27 mouse cellular contexts compared by ENCODE assay signal in the genomic region with DNA sequence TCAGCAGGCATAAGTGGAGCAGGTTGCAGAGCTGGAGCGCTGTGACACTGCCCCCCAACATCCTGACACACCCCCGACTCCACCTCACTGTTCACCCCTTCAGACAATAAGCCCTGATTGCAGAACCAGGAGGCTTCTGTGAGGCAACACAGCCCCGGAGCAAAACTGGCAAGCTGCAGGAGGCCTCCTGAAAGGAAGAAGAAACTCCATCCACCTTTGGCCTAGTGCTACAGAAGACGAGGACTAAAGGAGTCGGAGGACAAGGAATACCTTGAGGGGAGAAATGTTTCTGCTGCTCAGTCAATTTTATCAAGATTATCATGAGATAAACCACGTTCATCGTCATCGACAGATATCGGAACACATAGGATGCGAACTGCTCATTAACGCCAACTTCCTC. TPM values are rescaled to one million over a fixed set of nuclear protein-coding genes. Genes with fewer than 3 reads are reported as not detected.
DNase-seq lines count a peak whose midpoint lies in the region; ATAC-seq and TF ChIP-seq lines count a peak whose summit lies in the region.
"Had no signal": no experiment of that assay in that cellular context is flagged by ENCODE, and none has a peak within 500 bp of the region (broad histone marks: within the 10 kb centered on the region; RNA-seq: fewer than 3 reads in every experiment).

No protein-coding gene starts in this region.

- DNase-seq in testis, postnatal 14 days (ENCODE audit: low spot score) = no peak
- no peak for DNase-seq in liver, embryonic 14.5 days (ENCODE audit: low read depth in 3 of 3, low spot score in 3 of 3)
- no peak for DNase-seq in urinary bladder, postnatal 4 days (ENCODE audit: low spot score in 2 of 2)
- no peak for DNase-seq in thymus, postnatal 0 days (ENCODE audit: low spot score)
- DNase-seq: gastrocnemius, postnatal 25 days; heart, adult 2 months; heart, postnatal 14 days; layer of hippocampus, adult 9-11 months; lung, postnatal 4 days; right cerebral cortex, postnatal 25 days had no signal

- H3K9me3 ChIP-seq in erythroblast, embryonic 14.5 days (ENCODE audit: control insufficient read depth, low read length) = no peaks in the 10 kb centered on the region
- H3K9me3 ChIP-seq in liver, embryonic 14.5 days (ENCODE audit: control insufficient read depth, low read length) = no peaks in the 10 kb centered on the region
- no peaks in the 10 kb centered on the region for H3K9me3 ChIP-seq in stomach, embryonic 16.5 days (replicated peaks; ENCODE audit: control insufficient read depth, low read length)
- H3K9me3 ChIP-seq: heart, embryonic 13.5 days; midbrain, embryonic 15.5 days had no signal

- H3K4me3 ChIP-seq in erythroblast, embryonic 14.5 days (replicated peaks) = peak overlapping the region; percentile 56
- peak overlapping the region; percentile 76; the same call in 1 of the 2 replicates for H3K4me3 ChIP-seq in testis, adult 2 months (ENCODE audit: control insufficient read depth, low read depth, low read length)
- peak overlapping the region in 1 of 2 experiments; percentile 55; a peak in 1 of 4 replicates for H3K4me3 ChIP-seq in liver, embryonic 14.5 days (ENCODE audit: insufficient read depth in 1 of 2, low read depth in 2 of 2, low read length in 2 of 2)
- H3K4me3 ChIP-seq in stomach, embryonic 16.5 days (replicated peaks; ENCODE audit: low read length) = no peak overlapping the region
- H3K4me3 ChIP-seq: heart, adult 2 months had no signal

- H3K27ac ChIP-seq in testis, adult 2 months (ENCODE audit: control insufficient read depth, insufficient read depth, low read depth, low read length) = no peak overlapping the region
- H3K27ac ChIP-seq in liver, embryonic 14.5 days = no peak overlapping the region
- H3K27ac ChIP-seq in stomach, embryonic 16.5 days (ENCODE audit: low read length) = no peak overlapping the region
- H3K27ac ChIP-seq: embryonic facial prominence, embryonic 15.5 days; heart, adult 2 months; heart, embryonic 13.5 days; kidney, postnatal 0 days; midbrain, embryonic 15.5 days had no signal

- peak overlapping the region; percentile 45 for H3K4me2 ChIP-seq in liver, embryonic 14.5 days (ENCODE audit: low read depth)
- H3K4me2 ChIP-seq in stomach, embryonic 16.5 days (ENCODE audit: low read depth, low read length) = no peak overlapping the region

- no peak for TF ChIP-seq CTCF in testis, adult 2 months (IDR thresholded peaks at IDR 0.05; ENCODE audit: control insufficient read depth, insufficient read depth, insufficient replicate concordance, low read depth, low read length)
- no peak for TF ChIP-seq CTCF in liver, embryonic 14.5 days (IDR thresholded peaks at IDR 0.05; ENCODE audit: low read depth)

- H3K9ac ChIP-seq in liver, embryonic 14.5 days (replicated peaks) = no peak overlapping the region
- H3K9ac ChIP-seq in stomach, embryonic 16.5 days (ENCODE audit: low read length) = peak overlapping the region; percentile 31; the same call in 1 of the 2 replicates
- H3K9ac ChIP-seq: embryonic facial prominence, embryonic 15.5 days; heart, embryonic 13.5 days had no signal

- ATAC-seq in erythroblast, adult 5-6 weeks (replicated peaks; ENCODE audit: low FRiP score, poor library complexity, severe bottlenecking) = no peak
- ATAC-seq in liver, embryonic 14.5 days (ENCODE audit: insufficient read depth) = no peak
- no peak for ATAC-seq in stomach, embryonic 16.5 days (ENCODE audit: insufficient read depth, low FRiP score)
- ATAC-seq: activated CD4-positive, CD25-positive, alpha-beta regulatory T cell, adult 4 months; midbrain, embryonic 15.5 days had no signal

- TF ChIP-seq POLR2A in testis, adult 2 months (IDR thresholded peaks at IDR 0.05; ENCODE audit: control insufficient read depth, low read depth, low read length) = no peak

- 69% methylated on average over 11 of the region's 11 CpGs for WGBS in liver, embryonic 14.5 days (ENCODE audit: insufficient replicate concordance)
- 86% methylated on average over 11 of the region's 11 CpGs for WGBS in stomach, embryonic 16.5 days

- no peak for TF ChIP-seq EP300 in liver, embryonic 14.5 days (IDR thresholded peaks at IDR 0.05; ENCODE audit: low read depth)

- peaks cover 27% of the 10 kb centered on the region for H3K27me3 ChIP-seq in erythroblast, embryonic 14.5 days (ENCODE audit: control insufficient read depth)
- no peaks in the 10 kb centered on the region for H3K27me3 ChIP-seq in testis, adult 2 months (ENCODE audit: control insufficient read depth, insufficient read depth, low read length)
- H3K27me3 ChIP-seq in liver, embryonic 14.5 days (ENCODE audit: control insufficient read depth, insufficient read depth, low read length) = peaks cover 16% of the 10 kb centered on the region
- 0 out of 2 replicates have a peak, but pooled peaks cover 5% of the 10 kb centered on the region for H3K27me3 ChIP-seq in stomach, embryonic 16.5 days (ENCODE audit: control insufficient read depth, insufficient read depth, low read length)

- H3K4me1 ChIP-seq in erythroblast, embryonic 14.5 days (ENCODE audit: control insufficient read depth) = peaks cover 5% of the 10 kb centered on the region; the same call in 1 of the 2 replicates
- H3K4me1 ChIP-seq in testis, adult 2 months (ENCODE audit: control insufficient read depth, insufficient read depth, low read length) = peaks cover 17% of the 10 kb centered on the region
- 0 out of 4 replicates have a peak, but pooled peaks cover 0 to 2% of the 10 kb centered on the region in 2 experiments for H3K4me1 ChIP-seq in liver, embryonic 14.5 days (replicated peaks; ENCODE audit: control insufficient read depth in 2 of 2, insufficient read depth in 2 of 2, low read length in 1 of 2)
- H3K4me1 ChIP-seq in stomach, embryonic 16.5 days (ENCODE audit: control insufficient read depth, insufficient read depth, low read length) = peaks cover 24% of the 10 kb centered on the region

- no peaks in the 10 kb centered on the region; the same call in 1 of the 2 replicates for H3K36me3 ChIP-seq in erythroblast, embryonic 14.5 days (ENCODE audit: control insufficient read depth)
- no peaks in the 10 kb centered on the region for H3K36me3 ChIP-seq in testis, adult 2 months (ENCODE audit: control insufficient read depth, insufficient read depth, low read length)
- H3K36me3 ChIP-seq in liver, embryonic 14.5 days (replicated peaks; ENCODE audit: control insufficient read depth, insufficient read depth, low read depth) = no peaks in the 10 kb centered on the region
- H3K36me3 ChIP-seq in stomach, embryonic 16.5 days (ENCODE audit: control insufficient read depth, insufficient read depth, low read length) = no peaks in the 10 kb centered on the region
- H3K36me3 ChIP-seq: embryonic facial prominence, embryonic 15.5 days; heart, embryonic 13.5 days; midbrain, embryonic 15.5 days had no signal

RNA-seq across cellular contexts. Expression of a gene that starts 1.5 kb away (rescaled TPM):
- 0.01 TPM in 1 of 2 replicates, not detected in the other for polyA plus RNA-seq in erythroblast, embryonic 14.5 days (2012)
- 0.21 TPM in 1 of 2 replicates, not detected in the other for total RNA-seq in erythroblast, adult 5-6 weeks (2015; ENCODE audit: low replicate concordance)
- total RNA-seq in erythroblast, adult 5-6 weeks (2017; ENCODE audit: low replicate concordance) = 0.26 and 0.84 TPM in 2 replicates
- polyA plus RNA-seq in testis, adult 2 months (2012; rRNA removed) = 6.4 and 7.0 TPM in 2 replicates
- 6.6 and 6.7 TPM in 2 replicates for polyA plus RNA-seq in liver, embryonic 14.5 days (2012; rRNA removed)
- polyA plus RNA-seq in liver, embryonic 14.5 days (2014; fragmentation: Nextera tagmentation; extraction: Ambion mirVana) = 2.8 TPM in 2 replicates
- 1.6 and 1.7 TPM in 2 replicates for polyA plus RNA-seq in stomach, embryonic 16.5 days (2015; fragmentation: Nextera tagmentation; extraction: Ambion mirVana)
- polyA plus RNA-seq in thymus, postnatal 0 days (2015; fragmentation: Nextera tagmentation; extraction: Ambion mirVana) = 0.37 and 0.39 TPM in 2 replicates
- total RNA-seq: megakaryocyte-erythroid progenitor cell, adult 5-6 weeks had no signal

RNA-seq across cellular contexts. Expression of a gene that starts 11.0 kb away (rescaled TPM):
- not detected in 2 replicates for polyA plus RNA-seq in erythroblast, embryonic 14.5 days (2012)
- total RNA-seq in erythroblast, adult 5-6 weeks (2015; ENCODE audit: low replicate concordance) = not detected in 2 replicates
- total RNA-seq in erythroblast, adult 5-6 weeks (2017; ENCODE audit: low replicate concordance) = not detected in 2 replicates
- 8.5 and 8.9 TPM in 2 replicates for polyA plus RNA-seq in testis, adult 2 months (2012; rRNA removed)
- not detected in 2 replicates for polyA plus RNA-seq in liver, embryonic 14.5 days (2012; rRNA removed)
- not detected in 2 replicates for polyA plus RNA-seq in liver, embryonic 14.5 days (2014; fragmentation: Nextera tagmentation; extraction: Ambion mirVana)
- 1.9 and 2.5 TPM in 2 replicates for polyA plus RNA-seq in stomach, embryonic 16.5 days (2015; fragmentation: Nextera tagmentation; extraction: Ambion mirVana)
- not detected in 2 replicates for polyA plus RNA-seq in thymus, postnatal 0 days (2015; fragmentation: Nextera tagmentation; extraction: Ambion mirVana)
- total RNA-seq: adrenal gland, postnatal 10 days; gastrocnemius, postnatal 25 days; heart, adult 2 months; heart, postnatal 14 days; megakaryocyte-erythroid progenitor cell, adult 5-6 weeks had no signal
- polyA plus RNA-seq: activated CD4-positive, CD25-positive, alpha-beta regulatory T cell, adult 4 months; C2C12; forebrain, embryonic 11.5 days; heart, adult 2 months; heart, embryonic 13.5 days; hindbrain, embryonic 11.5 days; kidney, postnatal 0 days; lung, embryonic 16.5 days; midbrain, embryonic 15.5 days; spleen, adult 2 months had no signal

RNA-seq across cellular contexts. Expression of a gene that starts 19.1 kb away (rescaled TPM):
- 1.3 and 1.5 TPM in 2 replicates for polyA plus RNA-seq in erythroblast, embryonic 14.5 days (2012)
- 4.2 TPM in 1 of 2 replicates, not detected in the other for total RNA-seq in erythroblast, adult 5-6 weeks (2015; ENCODE audit: low replicate concordance)
- total RNA-seq in erythroblast, adult 5-6 weeks (2017; ENCODE audit: low replicate concordance) = 2.9 TPM in 1 of 2 replicates, not detected in the other
- 28.0 and 30.7 TPM in 2 replicates for polyA plus RNA-seq in testis, adult 2 months (2012; rRNA removed)
- polyA plus RNA-seq in liver, embryonic 14.5 days (2012; rRNA removed) = 11.9 and 13.7 TPM in 2 replicates
- polyA plus RNA-seq in liver, embryonic 14.5 days (2014; fragmentation: Nextera tagmentation; extraction: Ambion mirVana) = 12.3 and 13.3 TPM in 2 replicates
- polyA plus RNA-seq in stomach, embryonic 16.5 days (2015; fragmentation: Nextera tagmentation; extraction: Ambion mirVana) = 15.4 and 15.9 TPM in 2 replicates
- polyA plus RNA-seq in thymus, postnatal 0 days (2015; fragmentation: Nextera tagmentation; extraction: Ambion mirVana) = 22.0 and 22.4 TPM in 2 replicates

RNA-seq across cellular contexts. Expression of a gene that starts 25.9 kb away (rescaled TPM):
- polyA plus RNA-seq in erythroblast, embryonic 14.5 days (2012) = not detected in 2 replicates
- total RNA-seq in erythroblast, adult 5-6 weeks (2015; ENCODE audit: low replicate concordance) = not detected in 2 replicates
- total RNA-seq in erythroblast, adult 5-6 weeks (2017; ENCODE audit: low replicate concordance) = not detected in 2 replicates
- polyA plus RNA-seq in testis, adult 2 months (2012; rRNA removed) = 3.7 and 4.1 TPM in 2 replicates
- 0.04 and 0.06 TPM in 2 replicates for polyA plus RNA-seq in liver, embryonic 14.5 days (2012; rRNA removed)
- polyA plus RNA-seq in liver, embryonic 14.5 days (2014; fragmentation: Nextera tagmentation; extraction: Ambion mirVana) = 0.06 and 0.16 TPM in 2 replicates
- polyA plus RNA-seq in stomach, embryonic 16.5 days (2015; fragmentation: Nextera tagmentation; extraction: Ambion mirVana) = 0.62 and 0.76 TPM in 2 replicates
- polyA plus RNA-seq in thymus, postnatal 0 days (2015; fragmentation: Nextera tagmentation; extraction: Ambion mirVana) = not detected in 2 replicates
- total RNA-seq: megakaryocyte-erythroid progenitor cell, adult 5-6 weeks had no signal
- polyA plus RNA-seq: activated CD4-positive, CD25-positive, alpha-beta regulatory T cell, adult 4 months; forebrain, embryonic 11.5 days; kidney, postnatal 0 days; limb, embryonic 14.5 days; lung, embryonic 16.5 days had no signal

RNA-seq across cellular contexts. Expression of a gene that starts 28.9 kb away (rescaled TPM):
- 0.01 TPM in 2 replicates for polyA plus RNA-seq in erythroblast, embryonic 14.5 days (2012)
- not detected in 2 replicates for total RNA-seq in erythroblast, adult 5-6 weeks (2015; ENCODE audit: low replicate concordance)
- not detected in 2 replicates for total RNA-seq in erythroblast, adult 5-6 weeks (2017; ENCODE audit: low replicate concordance)
- 1.2 and 1.5 TPM in 2 replicates for polyA plus RNA-seq in testis, adult 2 months (2012; rRNA removed)
- 0.17 and 0.21 TPM in 2 replicates for polyA plus RNA-seq in liver, embryonic 14.5 days (2012; rRNA removed)
- 0.05 TPM in 1 of 2 replicates, not detected in the other for polyA plus RNA-seq in liver, embryonic 14.5 days (2014; fragmentation: Nextera tagmentation; extraction: Ambion mirVana)
- not detected in 2 replicates for polyA plus RNA-seq in stomach, embryonic 16.5 days (2015; fragmentation: Nextera tagmentation; extraction: Ambion mirVana)
- polyA plus RNA-seq in thymus, postnatal 0 days (2015; fragmentation: Nextera tagmentation; extraction: Ambion mirVana) = 0.60 and 0.83 TPM in 2 replicates
- total RNA-seq: megakaryocyte-erythroid progenitor cell, adult 5-6 weeks had no signal
- polyA plus RNA-seq: activated CD4-positive, CD25-positive, alpha-beta regulatory T cell, adult 4 months; C2C12; embryonic facial prominence, embryonic 15.5 days; forebrain, embryonic 11.5 days; heart, embryonic 13.5 days; kidney, postnatal 0 days had no signal
